Mouse (Mus musculus) layer of hippocampus, postnatal 14 days (tissue): ENCODE data around the gene Cabp2. TPM values are rescaled to one million over a fixed set of nuclear protein-coding genes. Genes with fewer than 3 reads are reported as not detected.
"Not testable (repeated sequence)": the region's sequence is repeated elsewhere in the genome, so short reads cannot be mapped to it uniquely, and the experiment has no call there.

Source experiments
- DNase-seq, 2 experiments: peaks; one replicate each; pipeline ENCODE4 v3.0.0; 2021 to 2022; ENCODE audit warnings: low spot score in 2 of 2, mixed read lengths in 1 of 2
- total RNA-seq, 2 experiments: library from RNA; stranded (reverse); gene quantifications; 2 replicates each; pipeline ENCODE4 v1.2.3; 2021

Cabp2 gene
- total RNA-seq, 2 experiments from 2014 or later = not detected

GRCm38 (mm10) chr19:4055947-4056693 lies 25.3 kb upstream of the Cabp2 start:
- no peak for DNase-seq

GRCm38 (mm10) chr19:4056727-4057126 lies 24.7 kb upstream of the Cabp2 start:
- DNase-seq = no peak

GRCm38 (mm10) chr19:4057389-4057788 lies 24.0 kb upstream of the Cabp2 start:
- DNase-seq = no peak

GRCm38 (mm10) chr19:4057962-4058361 lies 23.4 kb upstream of the Cabp2 start:
- no peak for DNase-seq

GRCm38 (mm10) chr19:4058581-4058980 lies 22.8 kb upstream of the Cabp2 start:
- DNase-seq = no peak

- DNase-seq = no peak
These were observed 22.2 kb upstream of the Cabp2 start, which contains the start of gene Gstp3 for GRCm38 (mm10) chr19:4059069-4059740. Gene Gstp3 (minus strand): TSS chr19:4059569.

- DNase-seq = not testable (repeated sequence)
These were observed 21.1 kb upstream of the Cabp2 start for GRCm38 (mm10) chr19:4060044-4060898.

GRCm38 (mm10) chr19:4060899-4061465 lies 20.4 kb upstream of the Cabp2 start:
- no peak for DNase-seq

- not testable (repeated sequence) for DNase-seq
These were observed 18.0 kb upstream of the Cabp2 start for GRCm38 (mm10) chr19:4063357-4063756.

GRCm38 (mm10) chr19:4064501-4064900 lies 16.9 kb upstream of the Cabp2 start:
- DNase-seq = not testable (repeated sequence)

GRCm38 (mm10) chr19:4066280-4066679 lies 15.1 kb upstream of the Cabp2 start:
- DNase-seq = no peak

- DNase-seq = no peak
These were observed 14.5 kb upstream of the Cabp2 start for GRCm38 (mm10) chr19:4066877-4067276.

- not testable (repeated sequence) for DNase-seq
These were observed 13.1 kb upstream of the Cabp2 start for GRCm38 (mm10) chr19:4068242-4068641.

- no peak for DNase-seq
These were observed 12.5 kb upstream of the Cabp2 start for GRCm38 (mm10) chr19:4068717-4069410.

GRCm38 (mm10) chr19:4070311-4070710 lies 11.1 kb upstream of the Cabp2 start:
- DNase-seq = no peak

GRCm38 (mm10) chr19:4070756-4071155 lies 10.6 kb upstream of the Cabp2 start:
- no peak for DNase-seq

- DNase-seq = no peak
These were observed 10.0 kb upstream of the Cabp2 start for GRCm38 (mm10) chr19:4071406-4071805.

GRCm38 (mm10) chr19:4072706-4073424 lies 8.5 kb upstream of the Cabp2 start:
- DNase-seq = no peak

GRCm38 (mm10) chr19:4075531-4075930 lies 5.8 kb upstream of the Cabp2 start:
- DNase-seq = no peak

- no peak for DNase-seq
These were observed 1.8 kb upstream of the Cabp2 start for GRCm38 (mm10) chr19:4079594-4079993.
